Mouse (Mus musculus) 3T3-L1 (cell line): Measurements from ENCODE around the gene Clrn2.

Experiments
- DNase-seq: peaks from one replicate; pipeline ENCODE4 v3.0.0-alpha.2; 2015; ENCODE audit warnings: low read depth, low spot score

Clrn2 gene

DNA sequence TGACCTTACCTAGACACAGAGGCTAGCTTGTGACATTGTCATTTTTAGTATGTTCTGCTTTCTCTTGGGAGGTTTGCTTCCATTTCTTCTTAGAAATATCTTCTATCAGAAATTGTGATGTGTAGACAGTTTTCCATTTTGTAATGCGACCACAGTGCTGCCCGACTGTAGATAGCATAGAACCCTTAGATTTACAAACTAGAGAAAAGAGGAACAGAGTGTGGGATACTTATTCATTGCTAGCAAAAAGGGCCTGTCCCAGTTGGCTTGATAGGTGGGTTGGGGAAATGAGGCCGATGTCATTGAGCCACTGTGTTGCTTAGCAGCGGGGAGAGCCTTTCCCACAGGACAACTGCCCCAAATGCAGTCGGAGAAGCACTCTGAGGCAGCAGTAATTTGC, 44.0 kb downstream of the Clrn2 start:
- no peak for DNase-seq

DNA sequence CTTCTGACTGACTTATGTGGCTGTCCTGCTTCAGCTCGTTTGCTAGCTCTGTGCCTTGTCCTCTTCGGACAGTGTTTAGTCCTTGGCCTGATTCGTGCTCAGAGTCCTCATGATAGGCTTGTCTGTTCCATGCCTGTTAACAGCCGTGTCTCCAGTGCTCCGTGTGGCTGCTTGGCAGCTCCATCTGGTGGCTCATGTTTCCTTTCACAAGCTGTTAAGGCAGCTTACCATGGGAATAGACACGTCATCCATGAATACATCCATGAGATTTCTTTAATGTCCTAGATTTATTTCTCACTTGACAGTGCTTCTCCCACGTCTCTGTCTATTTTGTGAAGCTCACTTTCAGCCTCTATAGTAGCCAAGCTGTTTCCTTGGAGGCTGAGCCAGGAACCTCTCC, 56.5 kb downstream of the Clrn2 start:
- DNase-seq: no peak

DNA sequence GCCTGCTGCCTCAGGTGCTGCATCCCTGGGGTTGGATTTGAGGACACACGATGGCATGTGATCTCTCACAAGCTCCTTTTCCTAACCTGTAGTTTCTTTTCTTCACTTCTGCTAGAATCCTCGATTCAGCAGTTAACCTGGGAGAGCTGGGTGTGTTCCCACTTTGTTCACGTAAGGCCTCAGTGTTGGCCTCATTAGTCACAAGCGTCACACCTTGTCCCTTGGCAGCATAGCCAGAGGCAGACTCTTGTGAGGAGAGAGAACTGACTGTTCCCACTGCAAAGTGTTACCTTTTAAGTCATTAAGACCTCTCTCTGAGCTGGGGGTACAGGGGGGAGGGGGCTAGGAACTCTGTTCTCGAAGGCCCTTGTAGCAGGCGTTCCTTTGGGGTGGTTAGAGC, 59.4 kb downstream of the Clrn2 start:
- DNase-seq: no peak

GRCm38 (mm10) chr5:45513511-45513910, 60.0 kb downstream of the Clrn2 start:
- DNase-seq: no peak
